Mouse (Mus musculus): ENCODE data around the gene Gm49322. TPM values are rescaled to one million over a fixed set of nuclear protein-coding genes. Genes with fewer than 3 reads are reported as not detected.
A peak's percentile ranks its signal among the peaks of the same experiment; 100 is the strongest.

The Gm49322 gene
- polyA plus RNA-seq, 1 experiment from 2014 or later: 2.1 TPM

- Histone ChIP-seq H3K36me3 (ENCODE audit: control insufficient read depth, insufficient read depth, low read length) (no peaks in the 10 kb centered on the region), H3K4me2 (ENCODE audit: low read depth, severe bottlenecking) (peak overlapping the region; percentile 48), H3K27ac (replicated peaks; ENCODE audit: low read depth, low read length) (peak overlapping the region; percentile 65), H3K4me3 (ENCODE audit: low read depth, low read length) (no peak overlapping the region), H3K4me1 (ENCODE audit: control insufficient read depth, insufficient read depth, low read length) (peaks cover 21% of the 10 kb centered on the region), H3K9me3 (ENCODE audit: control insufficient read depth, low read length) (no peaks in the 10 kb centered on the region), H3K27me3 (ENCODE audit: control insufficient read depth, insufficient read depth, low read length) (no peaks in the 10 kb centered on the region), H3K9ac (ENCODE audit: low read length) (no peak overlapping the region)
- 86% methylated on average over 10 of the region's 10 CpGs for WGBS
- DNase-seq (ENCODE audit: low spot score): no peak
- no peak for ATAC-seq (ENCODE audit: insufficient number of reproducible peaks, low FRiP score, low TSS enrichment, low read depth)
Observed at GRCm38 (mm10) chr10:80570419-80570818, 35.4 kb upstream of the Gm49322 start.

GRCm38 (mm10) chr10:80570871-80571836 is 34.7 kb upstream of the Gm49322 start:
- Histone ChIP-seq H3K9me3 (ENCODE audit: control insufficient read depth, low read length) (no peaks in the 10 kb centered on the region), H3K27ac (replicated peaks; ENCODE audit: low read depth, low read length) (peak overlapping the region; percentile 65), H3K4me1 (ENCODE audit: control insufficient read depth, insufficient read depth, low read length) (peaks cover 27% of the 10 kb centered on the region), H3K36me3 (ENCODE audit: control insufficient read depth, insufficient read depth, low read length) (no peaks in the 10 kb centered on the region), H3K9ac (ENCODE audit: low read length) (peak overlapping the region; percentile 55), H3K4me2 (ENCODE audit: low read depth, severe bottlenecking) (peak overlapping the region; percentile 48), H3K27me3 (ENCODE audit: control insufficient read depth, insufficient read depth, low read length) (no peaks in the 10 kb centered on the region), H3K4me3 (ENCODE audit: low read depth, low read length) (peak overlapping the region; percentile 20)
- ATAC-seq (ENCODE audit: insufficient number of reproducible peaks, low FRiP score, low TSS enrichment, low read depth) (peak; percentile 48; the same call in 1 of the 2 replicates), DNase-seq (ENCODE audit: low spot score) (peak; percentile 60)
- 19% methylated on average over 30 of the region's 30 CpGs for WGBS

- Histone ChIP-seq H3K27ac (replicated peaks; ENCODE audit: low read depth, low read length) (no peak overlapping the region), H3K27me3 (ENCODE audit: control insufficient read depth, insufficient read depth, low read length) (no peaks in the 10 kb centered on the region), H3K4me3 (ENCODE audit: low read depth, low read length) (no peak overlapping the region), H3K4me1 (ENCODE audit: control insufficient read depth, insufficient read depth, low read length) (peaks cover 26% of the 10 kb centered on the region), H3K36me3 (ENCODE audit: control insufficient read depth, insufficient read depth, low read length) (no peaks in the 10 kb centered on the region), H3K9me3 (ENCODE audit: control insufficient read depth, low read length) (no peaks in the 10 kb centered on the region), H3K9ac (ENCODE audit: low read length) (no peak overlapping the region), H3K4me2 (ENCODE audit: low read depth, severe bottlenecking) (no peak overlapping the region)
- DNase-seq (ENCODE audit: low spot score) (no peak), ATAC-seq (ENCODE audit: insufficient number of reproducible peaks, low FRiP score, low TSS enrichment, low read depth) (no peak)
- WGBS: 76% methylated on average over 2 of the region's 2 CpGs
Observed at GRCm38 (mm10) chr10:80572477-80572876, 33.3 kb upstream of the Gm49322 start.

- DNase-seq (ENCODE audit: low spot score) (no peak), ATAC-seq (ENCODE audit: insufficient number of reproducible peaks, low FRiP score, low TSS enrichment, low read depth) (no peak)
- Histone ChIP-seq H3K9ac (ENCODE audit: low read length) (no peak overlapping the region), H3K4me3 (ENCODE audit: low read depth, low read length) (no peak overlapping the region), H3K27ac (replicated peaks; ENCODE audit: low read depth, low read length) (no peak overlapping the region), H3K4me2 (ENCODE audit: low read depth, severe bottlenecking) (no peak overlapping the region), H3K36me3 (ENCODE audit: control insufficient read depth, insufficient read depth, low read length) (no peaks in the 10 kb centered on the region), H3K4me1 (ENCODE audit: control insufficient read depth, insufficient read depth, low read length) (peaks cover 31% of the 10 kb centered on the region), H3K27me3 (ENCODE audit: control insufficient read depth, insufficient read depth, low read length) (no peaks in the 10 kb centered on the region), H3K9me3 (ENCODE audit: control insufficient read depth, low read length) (no peaks in the 10 kb centered on the region)
- WGBS: 67% methylated on average over 9 of the region's 9 CpGs
Observed at GRCm38 (mm10) chr10:80573944-80574343, 31.9 kb upstream of the Gm49322 start.

- no peak for ATAC-seq (ENCODE audit: insufficient number of reproducible peaks, low FRiP score, low TSS enrichment, low read depth)
- H3K36me3 ChIP-seq (ENCODE audit: control insufficient read depth, insufficient read depth, low read length): no peaks in the 10 kb centered on the region
- no peak overlapping the region for H3K27ac ChIP-seq (replicated peaks; ENCODE audit: low read depth, low read length)
- H3K9me3 ChIP-seq (ENCODE audit: control insufficient read depth, low read length): no peaks in the 10 kb centered on the region
- H3K4me2 ChIP-seq (ENCODE audit: low read depth, severe bottlenecking): no peak overlapping the region
- H3K27me3 ChIP-seq (ENCODE audit: control insufficient read depth, insufficient read depth, low read length): no peaks in the 10 kb centered on the region
- H3K9ac ChIP-seq (ENCODE audit: low read length): no peak overlapping the region
- H3K4me1 ChIP-seq (ENCODE audit: control insufficient read depth, insufficient read depth, low read length): peaks cover 31% of the 10 kb centered on the region
- WGBS: 81% methylated on average over 3 of the region's 3 CpGs
- DNase-seq (ENCODE audit: low spot score): no peak
- no peak overlapping the region for H3K4me3 ChIP-seq (ENCODE audit: low read depth, low read length)
Observed at GRCm38 (mm10) chr10:80574896-80575295, 30.9 kb upstream of the Gm49322 start.

GRCm38 (mm10) chr10:80575925-80576324 is 29.9 kb upstream of the Gm49322 start:
- Histone ChIP-seq H3K9ac (ENCODE audit: low read length) (peak overlapping the region; percentile 38), H3K9me3 (ENCODE audit: control insufficient read depth, low read length) (no peaks in the 10 kb centered on the region), H3K4me1 (ENCODE audit: control insufficient read depth, insufficient read depth, low read length) (peaks cover 24% of the 10 kb centered on the region), H3K4me3 (ENCODE audit: low read depth, low read length) (peak overlapping the region; percentile 69), H3K36me3 (ENCODE audit: control insufficient read depth, insufficient read depth, low read length) (no peaks in the 10 kb centered on the region), H3K4me2 (ENCODE audit: low read depth, severe bottlenecking) (peak overlapping the region; percentile 87), H3K27ac (replicated peaks; ENCODE audit: low read depth, low read length) (no peak overlapping the region), H3K27me3 (ENCODE audit: control insufficient read depth, insufficient read depth, low read length) (no peaks in the 10 kb centered on the region)
- DNase-seq (ENCODE audit: low spot score) (no peak), ATAC-seq (ENCODE audit: insufficient number of reproducible peaks, low FRiP score, low TSS enrichment, low read depth) (no peak)
- 16% methylated on average over 17 of the region's 17 CpGs for WGBS

GRCm38 (mm10) chr10:80576351-80577194 is 29.2 kb upstream of the Gm49322 start:
- H3K27ac ChIP-seq (replicated peaks; ENCODE audit: low read depth, low read length): peak overlapping the region; percentile 22; the same call in 1 of the 2 replicates
- DNase-seq (ENCODE audit: low spot score) (peak; percentile 74), ATAC-seq (ENCODE audit: insufficient number of reproducible peaks, low FRiP score, low TSS enrichment, low read depth) (no peak)
- H3K9ac ChIP-seq (ENCODE audit: low read length): peak overlapping the region; percentile 66
- H3K4me3 ChIP-seq (ENCODE audit: low read depth, low read length): peak overlapping the region; percentile 69
- under 1% methylated on average over 86 of the region's 96 CpGs for WGBS
- no peaks in the 10 kb centered on the region for H3K27me3 ChIP-seq (ENCODE audit: control insufficient read depth, insufficient read depth, low read length)
- no peaks in the 10 kb centered on the region for H3K36me3 ChIP-seq (ENCODE audit: control insufficient read depth, insufficient read depth, low read length)
- H3K9me3 ChIP-seq (ENCODE audit: control insufficient read depth, low read length): no peaks in the 10 kb centered on the region
- peaks cover 18% of the 10 kb centered on the region for H3K4me1 ChIP-seq (ENCODE audit: control insufficient read depth, insufficient read depth, low read length)
- H3K4me2 ChIP-seq (ENCODE audit: low read depth, severe bottlenecking): peak overlapping the region; percentile 87
